Mouse (Mus musculus): ENCODE data around the gene Arl5c. TPM values are rescaled to one million over a fixed set of nuclear protein-coding genes. Genes with fewer than 3 reads are reported as not detected.

The Arl5c gene
- total RNA-seq (2021): 1 to 10 TPM; 1.2 TPM
- long read RNA-seq, experiment 1: 0 reads
- long read RNA-seq, experiment 2: 0 reads

- peak; percentile 51 for TF ChIP-seq CTCF (IDR thresholded peaks at IDR 0.05)
- intact Hi-C loops (cut with DNase I): no loop called here
- Histone ChIP-seq H3K27ac (no peak within 1 kb of the TSS; the same call in 1 of the 2 replicates), H3K4me3 (peak within 1 kb of the TSS; percentile 49)
- peak in 1 of 2 experiments; percentile 35 for DNase-seq (ENCODE audit: extremely low spot score in 1 of 2, low spot score in 2 of 2)
Measured at GRCm38 (mm10) chr11:97995564-97996288, at the start of gene Arl5c. Gene Arl5c, minus strand, starts transcription at chr11:97996181.

GRCm38 (mm10) chr11:98045596-98045995, 49.6 kb upstream of the Arl5c start:
- no peak for DNase-seq (ENCODE audit: extremely low spot score in 1 of 2, low spot score in 2 of 2)
- TF ChIP-seq CTCF (IDR thresholded peaks at IDR 0.05): peak; percentile 7; the same call in 1 of the 2 replicates
- H3K27ac ChIP-seq: no peak overlapping the region
- no peak overlapping the region for H3K4me3 ChIP-seq
- intact Hi-C loops (cut with DNase I): no loop called here

- intact Hi-C loops (cut with DNase I): no loop called here
- Histone ChIP-seq H3K4me3 (no peak overlapping the region), H3K27ac (no peak overlapping the region)
- DNase-seq (ENCODE audit: extremely low spot score in 1 of 2, low spot score in 2 of 2): no peak
- no peak for TF ChIP-seq CTCF (IDR thresholded peaks at IDR 0.05)
Measured at GRCm38 (mm10) chr11:98044074-98044473, 48.1 kb upstream of the Arl5c start.

- no peak for DNase-seq (ENCODE audit: extremely low spot score in 1 of 2, low spot score in 2 of 2)
- TF ChIP-seq CTCF (IDR thresholded peaks at IDR 0.05): no peak
- Histone ChIP-seq H3K27ac (no peak overlapping the region), H3K4me3 (no peak overlapping the region)
- intact Hi-C loops (cut with DNase I): no loop called here
Measured at GRCm38 (mm10) chr11:98042741-98043140, 46.8 kb upstream of the Arl5c start.

GRCm38 (mm10) chr11:98040975-98041374, 45.0 kb upstream of the Arl5c start:
- TF ChIP-seq CTCF (IDR thresholded peaks at IDR 0.05): no peak
- intact Hi-C loops (cut with DNase I): no loop called here
- DNase-seq (ENCODE audit: extremely low spot score in 1 of 2, low spot score in 2 of 2): no peak

GRCm38 (mm10) chr11:98037871-98038270, 41.9 kb upstream of the Arl5c start:
- intact Hi-C loops (cut with DNase I): loop anchor here (10.0 kb wide), 1 partner anchor 107 kb away; no protein-coding TSS in a partner anchor
- TF ChIP-seq CTCF (IDR thresholded peaks at IDR 0.05): no peak
- DNase-seq (ENCODE audit: extremely low spot score in 1 of 2, low spot score in 2 of 2): no peak
- no peak overlapping the region for H3K4me3 ChIP-seq
- H3K27ac ChIP-seq: peak overlapping the region; percentile 64

More at GRCm38 (mm10) chr11:98040975-98041374, 45.0 kb upstream of the Arl5c start:
- H3K4me3 ChIP-seq: no peak overlapping the region
- H3K27ac ChIP-seq: no peak overlapping the region

GRCm38 (mm10) chr11:98035977-98036377, 40.0 kb upstream of the Arl5c start:
- intact Hi-C loops (cut with DNase I): loop anchor here (10.0 kb wide), 1 partner anchor 109 kb away; no protein-coding TSS in a partner anchor
- DNase-seq (ENCODE audit: extremely low spot score in 1 of 2, low spot score in 2 of 2): peak in 1 of 2 experiments; percentile 69
- no peak; the same call in 1 of the 2 replicates for TF ChIP-seq CTCF (IDR thresholded peaks at IDR 0.05)
- peak overlapping the region; percentile 44 for H3K4me3 ChIP-seq
- peak overlapping the region; percentile 88 for H3K27ac ChIP-seq

GRCm38 (mm10) chr11:98034840-98035239, 38.9 kb upstream of the Arl5c start:
- Histone ChIP-seq H3K4me3 (no peak overlapping the region), H3K27ac (peak overlapping the region; percentile 88)
- TF ChIP-seq CTCF (IDR thresholded peaks at IDR 0.05): no peak
- DNase-seq (ENCODE audit: extremely low spot score in 1 of 2, low spot score in 2 of 2): peak in 1 of 2 experiments; percentile 41
- intact Hi-C loops (cut with DNase I): loop anchor here (10.0 kb wide), 1 partner anchor 110 kb away; no protein-coding TSS in a partner anchor

GRCm38 (mm10) chr11:98034061-98034460, 38.1 kb upstream of the Arl5c start:
- TF ChIP-seq CTCF (IDR thresholded peaks at IDR 0.05): no peak
- DNase-seq (ENCODE audit: extremely low spot score in 1 of 2, low spot score in 2 of 2): peak in 1 of 2 experiments; percentile 27
- intact Hi-C loops (cut with DNase I): loop anchor here (10.0 kb wide), 1 partner anchor 111 kb away; no protein-coding TSS in a partner anchor
- Histone ChIP-seq H3K27ac (no peak overlapping the region), H3K4me3 (no peak overlapping the region)

GRCm38 (mm10) chr11:98031443-98031770, 35.4 kb upstream of the Arl5c start:
- TF ChIP-seq CTCF (IDR thresholded peaks at IDR 0.05): peak; percentile 88
- Histone ChIP-seq H3K4me3 (no peak overlapping the region), H3K27ac (no peak overlapping the region)
- intact Hi-C loops (cut with DNase I): loop anchor here (1.0 to 10.0 kb wide), 2 partner anchors 44 to 113 kb away; no protein-coding TSS in a partner anchor
- peak; percentile 68 to 80 for DNase-seq (ENCODE audit: extremely low spot score in 1 of 2, low spot score in 2 of 2)

GRCm38 (mm10) chr11:98030701-98031442, 34.9 kb upstream of the Arl5c start:
- intact Hi-C loops (cut with DNase I): loop anchor here (1.0 to 10.0 kb wide), 2 partner anchors 44 to 114 kb away; no protein-coding TSS in a partner anchor
- H3K4me3 ChIP-seq: no peak overlapping the region
- DNase-seq (ENCODE audit: extremely low spot score in 1 of 2, low spot score in 2 of 2): no peak
- peak; percentile 15 for TF ChIP-seq CTCF (IDR thresholded peaks at IDR 0.05)
- H3K27ac ChIP-seq: no peak overlapping the region

GRCm38 (mm10) chr11:98027785-98028184, 31.8 kb upstream of the Arl5c start:
- intact Hi-C loops (cut with DNase I): loop anchor here (5.0 kb wide), 1 partner anchor 175 kb away; the partner anchor contains the start of gene Cdk12
- no peak for DNase-seq (ENCODE audit: extremely low spot score in 1 of 2, low spot score in 2 of 2)
- Histone ChIP-seq H3K4me3 (peak overlapping the region; percentile 80), H3K27ac (no peak overlapping the region)
- no peak for TF ChIP-seq CTCF (IDR thresholded peaks at IDR 0.05)

Measured in left cerebral cortex, adult 2 months (tissue).